Mouse (Mus musculus): Measurements from ENCODE around the gene Olfr512. TPM values are rescaled to one million over a fixed set of nuclear protein-coding genes. Genes with fewer than 3 reads are reported as not detected.

Gene Olfr512
- not detected for total RNA-seq (2023)

DNA sequence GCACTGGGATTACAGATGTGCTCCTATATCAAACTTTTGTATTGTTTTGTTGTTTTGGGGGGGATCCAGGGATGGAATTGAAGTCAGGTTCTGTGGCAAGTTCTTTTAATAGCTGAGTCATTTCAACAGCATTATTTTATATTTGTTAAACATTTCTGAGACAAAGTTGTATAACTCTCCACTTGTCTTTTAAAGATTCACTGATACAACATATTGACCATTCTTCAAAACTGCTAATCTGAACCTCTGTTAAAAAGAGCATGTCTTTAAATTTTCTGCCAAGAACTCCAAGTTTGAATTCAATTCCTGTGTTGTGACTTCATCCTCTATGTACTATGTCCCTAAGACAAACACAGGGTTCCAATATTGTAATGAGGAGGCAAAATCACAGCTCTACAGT is at the start of gene Olfr512:
TSS of gene Olfr512 (plus strand) at position 301 of the 400 bp plus-strand sequence.

DNA sequence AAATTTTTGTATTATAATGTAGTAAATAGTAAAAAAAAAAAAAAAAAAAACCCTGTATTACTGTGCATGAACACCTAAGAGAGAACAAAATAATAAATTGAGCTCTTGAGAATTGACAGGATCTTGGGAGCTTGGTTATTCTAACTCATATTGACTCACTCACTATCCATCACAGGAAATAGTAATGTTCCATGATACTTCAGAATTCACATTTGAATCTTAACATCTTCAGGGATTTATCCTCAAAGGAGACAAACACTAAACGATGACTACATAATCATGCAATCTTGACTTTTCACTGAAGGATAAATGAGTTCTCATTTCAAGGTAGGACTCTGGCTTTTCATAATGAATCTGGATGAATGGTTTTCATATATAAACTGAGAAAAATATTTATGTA is 47.0 kb upstream of the Olfr512 start, which contains the start of gene Olfr510:
TSS of gene Olfr510 (plus strand) at position 301 of the 400 bp plus-strand sequence.

DNA sequence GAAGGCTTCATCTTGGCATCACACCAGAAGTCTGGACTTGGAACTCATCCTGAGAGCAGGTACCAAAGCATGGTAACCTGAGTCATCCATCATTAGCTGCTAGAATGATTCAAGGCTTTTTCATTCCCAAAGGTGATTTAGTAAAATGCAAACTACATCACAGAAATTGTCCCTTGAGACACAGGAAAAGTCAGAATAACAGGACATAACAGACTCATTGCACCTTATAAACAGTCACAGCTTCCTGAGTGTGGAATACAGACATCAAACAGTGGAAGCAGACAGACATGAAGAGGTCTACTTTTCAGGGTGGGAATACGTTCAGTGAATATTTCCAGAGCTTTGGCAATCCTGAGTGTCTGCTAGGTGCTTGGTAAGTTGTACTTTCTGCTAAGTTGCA is 37.6 kb downstream of the Olfr512 start, which contains the start of gene Olfr513:
TSS of gene Olfr513 (plus strand) at position 301 of the 400 bp plus-strand sequence.

Other genes starting within 250 kb of the Olfr512 start
- gene Olfr498, start 248.0 kb upstream of the Olfr512 start, total RNA-seq (2023) = not detected
- not detected for gene Olfr502, start 188.3 kb upstream of the Olfr512 start, total RNA-seq (2023)
- gene Olfr503, start 168.8 kb upstream of the Olfr512 start, total RNA-seq (2023) = not detected
- gene Olfr504, start 147.5 kb upstream of the Olfr512 start, total RNA-seq (2023) = not detected
- gene Olfr506, start 102.5 kb upstream of the Olfr512 start, total RNA-seq (2023) = not detected
- not detected for gene Olfr507, start 91.5 kb upstream of the Olfr512 start, total RNA-seq (2023)
- gene Olfr508, start 83.3 kb upstream of the Olfr512 start, total RNA-seq (2023) = not detected
- gene Olfr509, start 61.4 kb upstream of the Olfr512 start, total RNA-seq (2023) = not detected
- not detected for gene Olfr510, start 46.9 kb upstream of the Olfr512 start, total RNA-seq (2023)
- gene Olfr513, start 37.7 kb downstream of the Olfr512 start, total RNA-seq (2023) = not detected
- gene Olfr514, start 112.7 kb downstream of the Olfr512 start, total RNA-seq (2023) = not detected
- gene Olfr516, start 137.2 kb downstream of the Olfr512 start, total RNA-seq (2023) = not detected
- not detected for gene Olfr517, start 159.1 kb downstream of the Olfr512 start, total RNA-seq (2023)
- gene Olfr518, start 171.7 kb downstream of the Olfr512 start, total RNA-seq (2023) = not detected
- gene Olfr519, start 181.1 kb downstream of the Olfr512 start, total RNA-seq (2023) = not detected
- gene Nlrp10, start 216.9 kb downstream of the Olfr512 start, total RNA-seq (2023) = under 1 TPM; 0.24 to 0.47 TPM
- 100 to 1,000 TPM; 272 to 302 TPM for gene Eif3f, start 221.1 kb downstream of the Olfr512 start, total RNA-seq (2023)
- gene Tub, start 237.0 kb downstream of the Olfr512 start, total RNA-seq (2023) = 1 to 10 TPM in 1 of 2 experiments, under 1 TPM in 1; 0.84 to 1.9 TPM